Mouse (Mus musculus) spleen, adult 2 months (tissue): ENCODE measurements around the gene Trim46. TPM values are rescaled to one million over a fixed set of nuclear protein-coding genes. Genes with fewer than 3 reads are reported as not detected.

ENCODE experiments used
- DNase-seq, 2 experiments: peaks; one replicate each; pipeline versions ENCODE4 v3.0.0 to v3.0.0-alpha.2; 2012 to 2021; ENCODE audit warnings: low spot score in 2 of 2, low read depth in 1 of 2
- H3K27ac ChIP-seq: fragments of 200-500 bp; 2 replicates; pipeline ENCODE4 v1.5.1; 2012; ENCODE audit warnings: low read length, inconsistent platforms; ENCODE audit not compliant: insufficient read depth
- H3K27me3 ChIP-seq: fragments of 200-500 bp; 2 replicates; pipeline ENCODE4 v1.6.1; 2012; ENCODE audit warnings: mild to moderate bottlenecking, moderate library complexity, low read length, inconsistent platforms; ENCODE audit not compliant: control insufficient read depth, insufficient read depth
- H3K36me3 ChIP-seq: fragments of 200-500 bp; 2 replicates; pipeline ENCODE4 v1.6.1; 2012; ENCODE audit warnings: mild to moderate bottlenecking, low read length, inconsistent platforms; ENCODE audit not compliant: control insufficient read depth, insufficient read depth
- H3K4me1 ChIP-seq: fragments of 200-500 bp; 2 replicates; pipeline ENCODE4 v1.6.1; 2011; ENCODE audit warnings: inconsistent platforms; ENCODE audit not compliant: control insufficient read depth, insufficient read depth, insufficient read length
- H3K4me3 ChIP-seq: fragments of 200-500 bp; 2 replicates; pipeline ENCODE4 v1.5.1; 2011; ENCODE audit warnings: mild to moderate bottlenecking, inconsistent platforms; ENCODE audit not compliant: insufficient read depth, insufficient read length; ENCODE audit errors: extremely low read depth
- CTCF ChIP-seq: fragments of 200-500 bp; IDR thresholded peaks from 2 replicates; pipeline ENCODE4 v1.5.1; 2011; ENCODE audit warnings: mild to moderate bottlenecking, inconsistent platforms; ENCODE audit not compliant: insufficient read depth, insufficient read length, insufficient replicate concordance; ENCODE audit errors: extremely low read depth
- POLR2A ChIP-seq: fragments of 200-500 bp; IDR thresholded peaks from 2 replicates; pipeline ENCODE4 v1.6.1; 2011; ENCODE audit warnings: low read depth, low read length, inconsistent platforms
- WGBS: fragments of 180-500 bp; shearing (Covaris S2); methylation state at CpG from one replicate; pipeline ENCODE4 v1.1.7; 2018; 5-methylcytosine and 5-hydroxymethylcytosine counted together
- polyA plus RNA-seq: library from polyadenylated mRNA; depleted of rRNA; stranded (reverse); fragments of >200 nt; gene quantifications from 2 replicates; pipeline ENCODE4 v1.2.3, GENCODE M21; 2012

Trim46 gene
- polyA plus RNA-seq, 1 experiment = 3.6 TPM

GRCm38 (mm10) chr3:89247466-89247865 is 1.4 kb upstream of the Trim46 start:
- 63% methylated on average over 4 of the region's 4 CpGs for WGBS
- no peaks in the 10 kb centered on the region for H3K27me3 ChIP-seq
- H3K4me1 ChIP-seq = peaks cover 36% of the 10 kb centered on the region
- no peak overlapping the region for H3K4me3 ChIP-seq
- TF ChIP-seq POLR2A = no peak
- no peak for TF ChIP-seq CTCF
- no peak for DNase-seq
- no peak overlapping the region for H3K27ac ChIP-seq
- no peaks in the 10 kb centered on the region for H3K36me3 ChIP-seq

GRCm38 (mm10) chr3:89245688-89246171 is 379 bp downstream of the Trim46 start, which contains the start of gene Krtcap2:
Gene Krtcap2, plus strand, starts transcription at chr3:89245966.
- WGBS = 6% methylated on average over 20 of the region's 20 CpGs
- Histone ChIP-seq H3K4me3 (peak within 1 kb of the TSS; percentile 90), H3K36me3 (no peaks in the 10 kb centered on the region), H3K4me1 (peaks cover 27% of the 10 kb centered on the region), H3K27me3 (no peaks in the 10 kb centered on the region), H3K27ac (peak within 1 kb of the TSS; percentile 51)
- TF ChIP-seq POLR2A = no peak
- no peak for TF ChIP-seq CTCF
- DNase-seq = no peak

GRCm38 (mm10) chr3:89244982-89245687 is 974 bp downstream of the Trim46 start:
- Histone ChIP-seq H3K27ac (no peak overlapping the region), H3K36me3 (no peaks in the 10 kb centered on the region), H3K27me3 (no peaks in the 10 kb centered on the region), H3K4me1 (peaks cover 23% of the 10 kb centered on the region; the same call in 1 of the 2 replicates), H3K4me3 (peak overlapping the region; percentile 37)
- no peak for TF ChIP-seq CTCF
- TF ChIP-seq POLR2A = no peak
- DNase-seq = peak in 1 of 2 experiments; percentile 39
- WGBS = 1% methylated on average over 22 of the region's 26 CpGs

GRCm38 (mm10) chr3:89244158-89244981 is 1.7 kb downstream of the Trim46 start:
- H3K27ac ChIP-seq = no peak overlapping the region
- peaks cover 23% of the 10 kb centered on the region; the same call in 1 of the 2 replicates for H3K4me1 ChIP-seq
- TF ChIP-seq POLR2A = no peak
- peak overlapping the region; percentile 31; the same call in 1 of the 2 replicates for H3K4me3 ChIP-seq
- peak in 1 of 2 experiments; percentile 50 for DNase-seq
- H3K36me3 ChIP-seq = no peaks in the 10 kb centered on the region
- 40% methylated on average over 25 of the region's 25 CpGs for WGBS
- H3K27me3 ChIP-seq = no peaks in the 10 kb centered on the region

- WGBS = 18% methylated on average over 14 of the region's 14 CpGs
- Histone ChIP-seq H3K27me3 (no peaks in the 10 kb centered on the region), H3K4me1 (peaks cover 23% of the 10 kb centered on the region; the same call in 1 of the 2 replicates), H3K36me3 (no peaks in the 10 kb centered on the region), H3K27ac (no peak overlapping the region), H3K4me3 (no peak overlapping the region)
- TF ChIP-seq POLR2A = no peak
- TF ChIP-seq CTCF = peak; percentile 64; the same call in 1 of the 2 replicates
- peak in 1 of 2 experiments; percentile 78 for DNase-seq
Observed at GRCm38 (mm10) chr3:89243609-89244008, 2.5 kb downstream of the Trim46 start.

GRCm38 (mm10) chr3:89242331-89242895 is 3.7 kb downstream of the Trim46 start:
- H3K27me3 ChIP-seq = no peaks in the 10 kb centered on the region
- TF ChIP-seq POLR2A (no peak), CTCF (peak; percentile 46; the same call in 1 of the 2 replicates)
- WGBS = 67% methylated on average over 9 of the region's 9 CpGs
- no peak overlapping the region for H3K27ac ChIP-seq
- H3K36me3 ChIP-seq = no peaks in the 10 kb centered on the region
- DNase-seq = peak in 1 of 2 experiments; percentile 69
- H3K4me1 ChIP-seq = peaks cover 21% of the 10 kb centered on the region; the same call in 1 of the 2 replicates
- H3K4me3 ChIP-seq = no peak overlapping the region
